Mouse (Mus musculus) thymus, adult 2 months (tissue): Measurements from ENCODE around the gene Polr2a.

Experiments used
- CTCF ChIP-seq: fragments of 200-500 bp; IDR thresholded peaks from 2 replicates; pipeline ENCODE4 v1.5.1; 2012; ENCODE audit warnings: mild to moderate bottlenecking, control low read depth, low read length, moderate library complexity, borderline replicate concordance; ENCODE audit not compliant: control insufficient read depth, poor library complexity, insufficient read depth; ENCODE audit errors: extremely low read depth
- POLR2A ChIP-seq: fragments of 200-500 bp; IDR thresholded peaks from 2 replicates; pipeline ENCODE4 v1.6.1; 2012; ENCODE audit warnings: mild to moderate bottlenecking, low read length, control low read depth, moderate library complexity; ENCODE audit not compliant: control insufficient read depth, poor library complexity, insufficient read depth; ENCODE audit errors: extremely low read depth

DNA sequence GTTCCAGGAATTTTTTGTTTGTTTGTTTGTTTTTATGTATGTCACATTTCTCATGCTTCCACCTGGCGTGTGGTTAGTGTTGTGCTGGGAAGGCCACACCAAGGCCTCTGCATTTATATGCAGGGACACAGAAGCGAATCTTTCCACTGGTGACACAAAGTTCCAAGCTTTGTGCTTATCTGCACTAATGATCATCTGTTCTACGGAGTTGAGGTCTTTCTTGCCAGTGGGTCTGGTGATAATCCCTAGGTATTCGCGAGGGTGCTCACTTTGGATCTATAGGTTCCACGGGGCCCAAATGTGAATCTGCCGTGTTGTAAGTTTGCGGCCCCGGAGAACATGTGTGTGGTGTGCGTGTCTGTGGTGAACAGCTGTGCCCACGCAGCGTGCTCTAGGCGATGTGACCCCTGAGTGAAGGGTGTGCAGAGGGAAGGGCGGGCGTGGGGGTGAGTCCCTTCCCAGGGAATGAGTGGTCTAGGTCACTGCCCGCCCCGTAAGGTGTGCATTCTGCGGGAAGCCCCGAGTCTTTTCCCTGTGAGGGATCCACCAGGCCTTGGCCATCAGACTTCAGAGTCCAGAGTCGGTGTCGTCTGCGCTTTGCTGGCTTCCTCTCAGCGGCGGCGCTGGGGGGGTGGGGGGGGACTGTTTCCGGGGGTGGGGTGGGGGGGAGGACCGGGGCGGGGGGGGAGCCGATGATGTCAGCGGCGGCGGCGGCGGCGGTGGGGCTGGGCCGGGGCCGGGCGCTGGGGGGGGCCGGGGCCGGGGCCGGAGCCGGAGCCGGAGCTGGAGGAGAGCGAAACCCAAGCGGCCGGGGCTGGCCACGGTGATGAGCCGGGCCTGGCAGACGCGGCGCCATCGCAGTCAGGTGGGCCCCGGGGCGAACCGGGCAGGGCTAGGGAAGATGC is 7.0 kb upstream of the Polr2a start, which contains the start of gene Zbtb4:
- peak; percentile 15 for TF ChIP-seq POLR2A
- no peak for TF ChIP-seq CTCF
